Mouse (Mus musculus): Measurements from ENCODE around the gene Ahcyl2.

Ahcyl2 gene

GRCm38 (mm10) chr6:29848808-29849207, 81.0 kb downstream of the Ahcyl2 start:
- intact Hi-C loops (cut with DNase I) = no loop called here

GRCm38 (mm10) chr6:29850096-29850495, 82.3 kb downstream of the Ahcyl2 start:
- intact Hi-C loops (cut with DNase I) = loop anchor here (5.0 to 10.0 kb wide), 2 partner anchors 97 to 355 kb away; no protein-coding TSS in a partner anchor

- intact Hi-C loops (cut with DNase I) = loop anchor here (5.0 to 10.0 kb wide), 2 partner anchors 97 to 354 kb away; no protein-coding TSS in a partner anchor
These were observed 82.9 kb downstream of the Ahcyl2 start for GRCm38 (mm10) chr6:29850747-29851146.

GRCm38 (mm10) chr6:29851873-29852272, 84.1 kb downstream of the Ahcyl2 start:
- intact Hi-C loops (cut with DNase I) = loop anchor here (5.0 to 10.0 kb wide), 2 partner anchors 95 to 353 kb away; no protein-coding TSS in a partner anchor

GRCm38 (mm10) chr6:29853213-29853899, 85.5 kb downstream of the Ahcyl2 start:
- intact Hi-C loops (cut with DNase I) = loop anchor here (5.0 to 10.0 kb wide), 2 partner anchors 94 to 351 kb away; no protein-coding TSS in a partner anchor

GRCm38 (mm10) chr6:29853900-29854390, 86.1 kb downstream of the Ahcyl2 start:
- intact Hi-C loops (cut with DNase I) = loop anchor here (5.0 to 10.0 kb wide), 2 partner anchors 93 to 351 kb away; no protein-coding TSS in a partner anchor

- intact Hi-C loops (cut with DNase I) = loop anchor here (10.0 kb wide), 1 partner anchor 346 kb away; no protein-coding TSS in a partner anchor
These were observed 90.8 kb downstream of the Ahcyl2 start for GRCm38 (mm10) chr6:29858619-29859018.

GRCm38 (mm10) chr6:29859344-29859743, 91.5 kb downstream of the Ahcyl2 start:
- intact Hi-C loops (cut with DNase I) = loop anchor here (10.0 kb wide), 1 partner anchor 345 kb away; no protein-coding TSS in a partner anchor

GRCm38 (mm10) chr6:29860238-29860637, 92.4 kb downstream of the Ahcyl2 start:
- intact Hi-C loops (cut with DNase I) = no loop called here

- intact Hi-C loops (cut with DNase I) = no loop called here
These were observed 97.1 kb downstream of the Ahcyl2 start for GRCm38 (mm10) chr6:29864926-29865325.

- intact Hi-C loops (cut with DNase I) = no loop called here
These were observed 99.3 kb downstream of the Ahcyl2 start for GRCm38 (mm10) chr6:29866935-29867724.

GRCm38 (mm10) chr6:29868341-29868895, 100.6 kb downstream of the Ahcyl2 start:
- intact Hi-C loops (cut with DNase I) = no loop called here

GRCm38 (mm10) chr6:29873654-29874053, 105.8 kb downstream of the Ahcyl2 start:
- intact Hi-C loops (cut with DNase I) = no loop called here

GRCm38 (mm10) chr6:29875576-29875975, 107.8 kb downstream of the Ahcyl2 start:
- intact Hi-C loops (cut with DNase I) = no loop called here

- intact Hi-C loops (cut with DNase I) = no loop called here
These were observed 109.0 kb downstream of the Ahcyl2 start for GRCm38 (mm10) chr6:29876782-29877181.

GRCm38 (mm10) chr6:29879579-29879978, 111.8 kb downstream of the Ahcyl2 start:
- intact Hi-C loops (cut with DNase I) = no loop called here

- intact Hi-C loops (cut with DNase I) = no loop called here
These were observed 113.0 kb downstream of the Ahcyl2 start for GRCm38 (mm10) chr6:29880796-29881195.

- intact Hi-C loops (cut with DNase I) = no loop called here
These were observed 114.1 kb downstream of the Ahcyl2 start for GRCm38 (mm10) chr6:29881936-29882335.

GRCm38 (mm10) chr6:29882870-29883269, 115.1 kb downstream of the Ahcyl2 start:
- intact Hi-C loops (cut with DNase I) = no loop called here

- intact Hi-C loops (cut with DNase I) = no loop called here
These were observed 123.3 kb downstream of the Ahcyl2 start for GRCm38 (mm10) chr6:29891151-29891550.

GRCm38 (mm10) chr6:29896976-29897375, 129.2 kb downstream of the Ahcyl2 start:
- intact Hi-C loops (cut with DNase I) = no loop called here

Data from adrenal gland (tissue).